Mouse (Mus musculus) cortical plate, adult 2 months (tissue): ENCODE measurements around the gene Fstl1.

ENCODE experiments used
- CTCF ChIP-seq: fragments of 200-500 bp; IDR thresholded peaks from 2 replicates; pipeline ENCODE4 v1.5.1; 2011; ENCODE audit warnings: mild to moderate bottlenecking, control low read depth, low read length; ENCODE audit not compliant: insufficient read depth; ENCODE audit errors: extremely low read depth
- POLR2A ChIP-seq: fragments of 200-500 bp; IDR thresholded peaks from 2 replicates; pipeline ENCODE4 v1.6.1; 2011; ENCODE audit warnings: mild to moderate bottlenecking, low read length, control low read depth; ENCODE audit not compliant: insufficient read depth; ENCODE audit errors: extremely low read depth

- TF ChIP-seq CTCF (no peak), POLR2A (no peak)
Measured at GRCm38 (mm10) chr16:37805746-37806495, 29.2 kb downstream of the Fstl1 start.
